Mouse (Mus musculus): ENCODE measurements around the gene Unc93b1.

Unc93b1 gene

DNA sequence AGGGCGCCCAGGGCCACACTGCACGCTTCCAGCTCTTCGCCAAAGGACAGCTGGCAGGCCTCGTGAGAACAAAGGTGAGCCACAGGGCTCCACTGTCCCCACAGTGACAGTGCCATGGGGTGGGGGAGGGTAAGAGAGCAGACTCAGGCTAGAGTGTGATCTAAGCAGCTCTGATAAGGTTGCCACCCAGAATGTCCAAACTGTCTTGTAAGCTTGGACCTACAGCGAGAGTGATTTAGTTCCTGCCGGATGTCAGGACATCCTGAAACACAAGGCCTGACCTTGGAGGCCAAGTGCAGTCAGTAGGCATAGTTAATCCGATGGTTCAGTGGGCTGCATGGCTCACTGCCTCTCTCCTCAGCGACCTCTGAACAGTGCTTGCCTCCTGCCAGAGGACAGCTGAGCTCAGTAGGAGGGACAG, 50.3 kb downstream of the Unc93b1 start:
- peak; percentile 66 for DNase-seq (ENCODE audit: low spot score)

GRCm38 (mm10) chr19:3986334-3986733, 51.3 kb downstream of the Unc93b1 start, which contains the start of gene Acy3:
Gene Acy3, plus strand, starts transcription at chr19:3986570.
- peak; percentile 55 for DNase-seq (ENCODE audit: low spot score)

DNA sequence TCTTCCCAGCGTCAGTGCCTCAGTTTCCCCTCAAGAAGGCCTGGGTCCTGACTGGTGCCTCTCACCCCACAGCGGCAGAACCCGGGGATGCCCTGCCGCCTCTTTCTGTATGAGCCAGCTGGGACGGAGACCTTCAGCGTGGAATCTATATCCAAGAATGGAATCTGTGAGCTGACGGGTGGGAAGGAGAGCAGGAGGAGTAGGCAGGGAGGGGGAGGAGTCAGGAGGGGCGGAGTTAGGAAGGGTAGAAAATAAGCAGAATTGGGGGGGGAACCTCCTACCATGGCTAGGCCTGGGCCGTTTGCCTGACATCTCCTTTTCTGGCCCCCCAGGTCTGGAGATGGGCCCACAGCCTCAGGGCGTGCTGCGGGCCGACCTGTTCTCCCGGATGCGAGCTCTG, 53.1 kb downstream of the Unc93b1 start:
- DNase-seq (ENCODE audit: low spot score): no peak

- DNase-seq (ENCODE audit: low spot score): no peak
Measured at GRCm38 (mm10) chr19:3988750-3989149, 53.8 kb downstream of the Unc93b1 start.

- peak; percentile 35 for DNase-seq (ENCODE audit: low spot score)
Measured at GRCm38 (mm10) chr19:3990804-3991203, 55.8 kb downstream of the Unc93b1 start.

- no peak for DNase-seq (ENCODE audit: low spot score)
Measured at GRCm38 (mm10) chr19:3991562-3991961, 56.6 kb downstream of the Unc93b1 start.

GRCm38 (mm10) chr19:3991966-3992365, 57.0 kb downstream of the Unc93b1 start:
- DNase-seq (ENCODE audit: low spot score): no peak

- no peak for DNase-seq (ENCODE audit: low spot score)
Measured at GRCm38 (mm10) chr19:3992416-3992815, 57.4 kb downstream of the Unc93b1 start, which contains the start of gene Tbx10. Gene Tbx10, plus strand, starts transcription at chr19:3992752.

DNA sequence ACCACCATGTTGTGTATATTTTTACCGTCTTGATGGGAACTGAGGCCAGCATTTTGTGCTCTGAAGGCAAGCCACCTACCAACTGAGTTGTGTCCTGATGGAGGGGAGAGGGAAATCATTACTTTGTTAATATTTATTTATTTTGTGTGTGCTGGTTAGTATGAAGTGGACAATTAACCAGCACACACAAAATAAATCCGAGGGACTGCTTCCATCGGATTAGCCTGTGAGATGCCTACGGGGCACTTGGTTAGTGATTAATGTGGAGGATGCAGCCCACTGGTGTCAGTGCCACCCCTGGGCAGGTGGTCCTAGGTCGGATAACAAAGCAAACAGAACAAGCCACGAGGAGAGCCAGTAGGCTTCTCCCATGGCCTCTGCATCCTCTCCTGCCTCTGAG, 59.9 kb downstream of the Unc93b1 start:
- no peak for DNase-seq (ENCODE audit: low spot score)

GRCm38 (mm10) chr19:3995505-3995904, 60.5 kb downstream of the Unc93b1 start:
- no peak for DNase-seq (ENCODE audit: low spot score)

GRCm38 (mm10) chr19:3996106-3996505, 61.1 kb downstream of the Unc93b1 start:
- DNase-seq (ENCODE audit: low spot score): no peak

GRCm38 (mm10) chr19:3996747-3997146, 61.8 kb downstream of the Unc93b1 start:
- DNase-seq (ENCODE audit: low spot score): no peak

DNA sequence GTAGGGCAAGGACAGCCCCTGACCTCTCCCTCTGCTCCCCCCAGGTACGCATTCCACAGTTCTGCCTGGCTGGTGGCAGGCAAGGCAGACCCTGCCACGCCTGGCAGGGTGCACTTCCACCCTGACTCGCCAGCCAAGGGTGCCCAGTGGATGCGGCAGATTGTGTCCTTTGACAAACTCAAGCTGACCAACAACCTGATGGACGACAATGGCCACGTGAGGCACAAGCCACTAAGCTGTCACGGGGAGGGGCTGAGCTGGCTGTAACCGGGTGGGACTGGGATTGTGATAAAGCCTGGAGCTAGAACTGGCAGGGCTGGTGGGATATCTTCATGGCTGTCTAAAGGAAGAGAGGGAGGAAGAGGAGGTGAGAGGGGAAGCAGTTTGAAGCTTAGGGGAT, 62.2 kb downstream of the Unc93b1 start:
- DNase-seq (ENCODE audit: low spot score): no peak

- DNase-seq (ENCODE audit: low spot score): no peak
Measured at GRCm38 (mm10) chr19:3998335-3998734, 63.3 kb downstream of the Unc93b1 start.
